Mouse (Mus musculus) small intestine, adult 2 months (tissue): ENCODE measurements around the gene Syp. TPM values are rescaled to one million over a fixed set of nuclear protein-coding genes. Genes with fewer than 3 reads are reported as not detected.

Experiments used
- H3K27ac ChIP-seq: fragments of 200-500 bp; 2 replicates; pipeline ENCODE4 v1.5.1; 2012; ENCODE audit warnings: low read depth, low read length, control low read depth, inconsistent platforms; ENCODE audit not compliant: insufficient read depth
- H3K27me3 ChIP-seq: fragments of 200-500 bp; 2 replicates; pipeline ENCODE4 v1.6.1; 2012; ENCODE audit warnings: mild to moderate bottlenecking, moderate library complexity, low read length, inconsistent platforms; ENCODE audit not compliant: control insufficient read depth, insufficient read depth
- H3K36me3 ChIP-seq: fragments of 200-500 bp; 2 replicates; pipeline ENCODE4 v1.6.1; 2012; ENCODE audit warnings: mild to moderate bottlenecking, low read length, control low read depth, inconsistent platforms; ENCODE audit not compliant: control insufficient read depth, insufficient read depth
- H3K4me1 ChIP-seq: fragments of 200-500 bp; 2 replicates; pipeline ENCODE4 v1.6.1; 2012; ENCODE audit warnings: low read length, inconsistent platforms, mixed read lengths; ENCODE audit not compliant: control insufficient read depth, insufficient read depth, insufficient read length
- H3K4me3 ChIP-seq: fragments of 200-500 bp; 2 replicates; pipeline ENCODE4 v1.5.1; 2012; ENCODE audit warnings: low read depth, mild to moderate bottlenecking, control low read depth, inconsistent platforms, low read length, moderate library complexity
- CTCF ChIP-seq: fragments of 200-500 bp; IDR thresholded peaks from 2 replicates; pipeline ENCODE4 v1.5.1; 2012; ENCODE audit warnings: low read depth, mild to moderate bottlenecking, control low read depth, inconsistent platforms, low read length, moderate library complexity, mixed read lengths; ENCODE audit not compliant: insufficient replicate concordance, insufficient read length; ENCODE audit errors: extremely low read depth
- POLR2A ChIP-seq: fragments of 200-500 bp; IDR thresholded peaks from 2 replicates; pipeline ENCODE4 v1.6.1; 2012; ENCODE audit warnings: low read depth, mild to moderate bottlenecking, control low read depth, inconsistent platforms, low read length, moderate library complexity
- WGBS: fragments of 180-500 bp; shearing (Covaris S2); methylation state at CpG from one replicate; pipeline ENCODE4 v1.1.7; 2018; 5-methylcytosine and 5-hydroxymethylcytosine counted together
- polyA plus RNA-seq: library from polyadenylated mRNA; depleted of rRNA; stranded (reverse); fragments of >200 nt; gene quantifications from 2 replicates; pipeline ENCODE4 v1.2.3, GENCODE M21; 2012

The Syp gene
- polyA plus RNA-seq, 1 experiment: 3.2 TPM

- Histone ChIP-seq H3K27ac (no peak overlapping the region), H3K27me3 (peaks cover 3% of the 10 kb centered on the region; the same call in 1 of the 2 replicates), H3K4me1 (0 out of 2 replicates have a peak, but pooled peaks cover 3% of the 10 kb centered on the region), H3K4me3 (peak overlapping the region; percentile 33), H3K36me3 (no peaks in the 10 kb centered on the region)
- TF ChIP-seq POLR2A (no peak), CTCF (no peak)
- 18% methylated on average over 26 of the region's 26 CpGs for WGBS
Observed at GRCm38 (mm10) chrX:7610536-7611258, 27.6 kb upstream of the Syp start.

GRCm38 (mm10) chrX:7617889-7618551 lies 20.3 kb upstream of the Syp start:
- WGBS: 77% methylated on average over 12 of the region's 12 CpGs
- Histone ChIP-seq H3K27me3 (no peaks in the 10 kb centered on the region), H3K4me3 (no peak overlapping the region), H3K36me3 (no peaks in the 10 kb centered on the region), H3K4me1 (no peaks in the 10 kb centered on the region), H3K27ac (no peak overlapping the region)
- no peak for TF ChIP-seq POLR2A
- TF ChIP-seq CTCF: no peak

GRCm38 (mm10) chrX:7632560-7632959 lies 5.7 kb upstream of the Syp start:
- WGBS: 81% methylated on average over 6 of the region's 6 CpGs
- H3K36me3 ChIP-seq: no peaks in the 10 kb centered on the region
- no peak overlapping the region for H3K4me3 ChIP-seq
- H3K27ac ChIP-seq: no peak overlapping the region
- TF ChIP-seq POLR2A (no peak), CTCF (no peak)
- H3K4me1 ChIP-seq: no peaks in the 10 kb centered on the region
- no peaks in the 10 kb centered on the region for H3K27me3 ChIP-seq

DNA sequence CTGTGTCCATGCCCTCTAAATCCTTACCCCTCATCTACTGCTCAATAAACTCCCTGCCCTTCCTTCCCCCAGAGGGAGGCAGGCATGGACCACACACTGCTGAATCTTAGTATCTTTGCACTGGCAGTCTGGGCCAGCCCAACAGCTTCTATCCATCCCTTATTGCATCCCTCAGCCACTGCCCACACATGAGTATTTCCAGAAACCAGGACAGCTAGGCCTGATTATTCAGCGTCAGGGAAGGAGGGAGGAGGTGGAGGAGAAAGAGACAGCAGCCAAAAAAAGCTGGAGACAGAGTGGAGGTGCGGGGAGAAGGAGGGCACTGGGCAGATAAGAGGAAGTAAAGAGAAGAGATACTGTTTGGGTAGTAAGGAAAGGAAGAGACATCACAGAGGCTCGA lies 3.2 kb upstream of the Syp start:
- TF ChIP-seq POLR2A: no peak
- TF ChIP-seq CTCF: no peak
- H3K4me1 ChIP-seq: no peaks in the 10 kb centered on the region
- no peak overlapping the region for H3K4me3 ChIP-seq
- whole genome bisulfite sequencing: 74% methylated on average over 3 of the region's 3 CpGs
- no peaks in the 10 kb centered on the region; the same call in 1 of the 2 replicates for H3K27me3 ChIP-seq
- no peaks in the 10 kb centered on the region for H3K36me3 ChIP-seq
- H3K27ac ChIP-seq: no peak overlapping the region

- TF ChIP-seq CTCF (no peak), POLR2A (no peak)
- Histone ChIP-seq H3K4me1 (peaks cover 1% of the 10 kb centered on the region; the same call in 1 of the 2 replicates), H3K27me3 (no peaks in the 10 kb centered on the region; the same call in 1 of the 2 replicates), H3K4me3 (no peak overlapping the region), H3K27ac (no peak overlapping the region), H3K36me3 (no peaks in the 10 kb centered on the region)
- 22% methylated on average over 13 of the region's 13 CpGs for WGBS
Observed at GRCm38 (mm10) chrX:7639536-7640325, 1.5 kb downstream of the Syp start.

GRCm38 (mm10) chrX:7640785-7641184 lies 2.5 kb downstream of the Syp start:
- Histone ChIP-seq H3K27ac (no peak overlapping the region), H3K4me1 (peaks cover 1% of the 10 kb centered on the region; the same call in 1 of the 2 replicates), H3K27me3 (no peaks in the 10 kb centered on the region; the same call in 1 of the 2 replicates), H3K36me3 (no peaks in the 10 kb centered on the region), H3K4me3 (no peak overlapping the region)
- 26% methylated on average over 11 of the region's 12 CpGs for WGBS
- TF ChIP-seq POLR2A (no peak), CTCF (no peak)
